33 mouse cellular contexts compared by ENCODE assay signal in the genomic region with DNA sequence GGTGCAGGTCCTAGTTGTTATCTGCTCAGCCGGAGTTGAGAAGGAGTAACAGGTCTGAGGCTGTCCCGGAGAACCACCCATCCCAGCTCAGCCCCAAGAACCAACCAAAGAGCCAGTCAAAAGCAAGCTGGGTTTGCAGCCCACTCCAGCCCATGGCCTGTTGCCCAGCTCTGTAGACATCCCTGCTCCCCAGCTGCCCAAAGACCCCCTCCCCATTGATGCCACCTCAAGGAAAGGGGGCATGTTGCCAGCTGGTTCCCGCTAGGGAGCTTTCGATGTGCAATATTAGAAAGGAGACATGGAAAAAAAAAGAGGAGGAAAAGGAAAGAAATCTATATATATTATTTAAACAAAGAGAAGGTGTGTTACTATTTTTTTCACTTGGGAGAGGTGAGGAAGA. TPM values are rescaled to one million over a fixed set of nuclear protein-coding genes. Genes with fewer than 3 reads are reported as not detected.
"Had no signal": no experiment of that assay in that cellular context is flagged by ENCODE, and none has a peak within 500 bp of the region (broad histone marks: within the 10 kb centered on the region; RNA-seq: fewer than 3 reads in every experiment).

No protein-coding gene starts in this region.

- ATAC-seq: hindbrain, postnatal 0 days; intestine, embryonic 16.5 days had no signal

- H3K27ac ChIP-seq: heart, adult 2 months; heart, embryonic 13.5 days; heart, embryonic 15.5 days; hindbrain, embryonic 13.5 days; hindbrain, embryonic 15.5 days; hindbrain, postnatal 0 days; kidney, embryonic 15.5 days; layer of hippocampus, adult 2 months; left cerebral cortex, adult 2 months; limb, embryonic 10.5 days; limb, embryonic 12.5 days; liver, embryonic 13.5 days had no signal

- H3K9me3 ChIP-seq: heart, embryonic 13.5 days; heart, embryonic 15.5 days; hindbrain, embryonic 13.5 days; hindbrain, embryonic 15.5 days; kidney, embryonic 15.5 days; limb, embryonic 10.5 days; limb, embryonic 12.5 days; liver, embryonic 13.5 days had no signal

- H3K9ac ChIP-seq: heart, embryonic 13.5 days; heart, embryonic 15.5 days; hindbrain, embryonic 13.5 days; hindbrain, embryonic 15.5 days; kidney, embryonic 15.5 days; limb, embryonic 12.5 days; liver, embryonic 13.5 days had no signal

- DNase-seq: gastrocnemius, postnatal 36 days; heart, postnatal 14 days; heart, postnatal 36 days; kidney, adult 11 months; kidney, adult 2 months; kidney, adult 9 months; kidney, postnatal 10 days; kidney, postnatal 4 days; liver; liver, embryonic 13.5 days had no signal

- H3K36me3 ChIP-seq: hindbrain, embryonic 13.5 days; hindbrain, embryonic 15.5 days had no signal

- H3K4me2 ChIP-seq: heart, embryonic 11.5 days; heart, embryonic 13.5 days; heart, embryonic 15.5 days; hindbrain, embryonic 13.5 days; hindbrain, embryonic 15.5 days; kidney, embryonic 15.5 days; limb, embryonic 12.5 days; liver, embryonic 11.5 days; liver, embryonic 13.5 days had no signal

- H3K27me3 ChIP-seq: heart, embryonic 13.5 days; heart, embryonic 15.5 days; hindbrain, embryonic 13.5 days; hindbrain, embryonic 15.5 days; kidney, embryonic 15.5 days; limb, embryonic 12.5 days; liver, embryonic 13.5 days had no signal

- H3K4me1 ChIP-seq: heart, embryonic 13.5 days; heart, embryonic 15.5 days; hindbrain, embryonic 13.5 days; hindbrain, embryonic 15.5 days; kidney, embryonic 15.5 days; limb, embryonic 12.5 days; liver, embryonic 13.5 days had no signal

- H3K4me3 ChIP-seq: heart, adult 2 months; heart, embryonic 13.5 days; heart, embryonic 15.5 days; hindbrain, embryonic 13.5 days; hindbrain, embryonic 15.5 days; kidney, embryonic 15.5 days; layer of hippocampus, adult 2 months; left cerebral cortex, adult 2 months; limb, embryonic 10.5 days; limb, embryonic 12.5 days; liver, embryonic 13.5 days had no signal

RNA-seq across cellular contexts. Expression of a gene that starts 11.0 kb away (rescaled TPM):
- total RNA-seq: hindbrain, postnatal 0 days; layer of hippocampus, adult 2 months; layer of hippocampus, postnatal 10 days; layer of hippocampus, postnatal 25 days; left cerebral cortex, adult 2 months; left cerebral cortex, postnatal 14 days had no signal
- polyA plus RNA-seq: heart, embryonic 11.5 days; heart, embryonic 13.5 days; heart, embryonic 15.5 days; heart, postnatal 0 days; hindbrain, embryonic 11.5 days; hindbrain, embryonic 13.5 days; hindbrain, embryonic 15.5 days; hindbrain, postnatal 0 days; intestine, embryonic 14.5 days; intestine, embryonic 16.5 days; kidney, embryonic 15.5 days; limb, embryonic 10.5 days; limb, embryonic 12.5 days; liver, embryonic 11.5 days; liver, embryonic 13.5 days had no signal

RNA-seq across cellular contexts. Expression of a gene that starts 22.6 kb away (rescaled TPM):
- total RNA-seq: gastrocnemius, adult 18-20 months; gastrocnemius, postnatal 36 days; hematopoietic stem cell, adult 5-6 weeks; hindbrain, postnatal 0 days; layer of hippocampus, adult 2 months; layer of hippocampus, postnatal 10 days; layer of hippocampus, postnatal 25 days; left cerebral cortex, adult 2 months; left cerebral cortex, postnatal 14 days had no signal
- polyA plus RNA-seq: heart, adult 2 months; heart, embryonic 11.5 days; heart, embryonic 13.5 days; heart, embryonic 15.5 days; heart, postnatal 0 days; hindbrain, embryonic 11.5 days; hindbrain, embryonic 13.5 days; hindbrain, embryonic 15.5 days; hindbrain, postnatal 0 days; intestine, embryonic 14.5 days; intestine, embryonic 16.5 days; kidney, embryonic 15.5 days; limb, embryonic 10.5 days; limb, embryonic 12.5 days; limb, embryonic 14.5 days; liver, embryonic 11.5 days; liver, embryonic 13.5 days had no signal

RNA-seq across cellular contexts. Expression of a gene that starts 28.8 kb away (rescaled TPM):
- total RNA-seq: heart, adult 2 months; heart, postnatal 36 days; hematopoietic stem cell, adult 5-6 weeks; hindbrain, postnatal 0 days; layer of hippocampus, adult 2 months; layer of hippocampus, postnatal 10 days; layer of hippocampus, postnatal 25 days; left cerebral cortex, adult 2 months; left cerebral cortex, postnatal 14 days had no signal
- polyA plus RNA-seq: heart, adult 2 months; heart, embryonic 11.5 days; heart, embryonic 13.5 days; heart, embryonic 15.5 days; heart, postnatal 0 days; hindbrain, embryonic 11.5 days; hindbrain, embryonic 13.5 days; hindbrain, embryonic 15.5 days; hindbrain, postnatal 0 days; intestine, embryonic 14.5 days; intestine, embryonic 16.5 days; kidney, adult 2 months; kidney, embryonic 15.5 days; limb, embryonic 10.5 days; limb, embryonic 12.5 days; limb, embryonic 14.5 days; liver, embryonic 11.5 days; liver, embryonic 13.5 days had no signal
